Comparison of ENCODE assay signal across 22 mouse cellular contexts in the genomic region with DNA sequence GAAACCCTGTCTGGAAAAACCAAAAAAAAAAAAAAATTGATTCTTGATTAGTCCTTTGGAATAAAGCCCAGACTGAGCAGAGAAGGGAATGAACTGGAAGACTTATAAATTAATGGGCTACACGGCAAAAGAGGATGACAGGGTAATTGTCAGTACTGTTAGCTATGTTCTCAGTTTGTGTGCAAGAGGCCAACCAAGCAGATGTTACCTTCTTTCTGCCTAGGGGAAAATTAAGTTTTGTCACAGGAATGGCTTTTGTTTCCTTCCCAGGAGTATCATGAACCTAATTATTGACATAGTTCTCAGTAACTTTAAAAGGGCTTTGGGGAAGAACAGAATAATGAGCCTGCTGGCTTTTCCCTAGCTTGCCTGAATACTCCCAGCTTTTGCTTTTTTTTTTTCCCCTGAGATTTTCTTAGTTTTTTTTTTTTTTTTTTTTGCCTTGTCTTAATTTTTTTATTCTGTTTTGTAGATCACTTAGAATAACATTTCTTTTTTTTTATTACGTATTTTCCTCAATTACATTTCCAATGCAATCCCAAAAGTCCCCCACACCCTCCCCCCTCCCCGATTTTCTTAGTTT. TPM values are rescaled to one million over a fixed set of nuclear protein-coding genes. Genes with fewer than 3 reads are reported as not detected.
A peak's percentile ranks its signal among the peaks of the same experiment; 100 is the strongest.
DNase-seq lines count a peak whose midpoint lies in the region; ATAC-seq and TF ChIP-seq lines count a peak whose summit lies in the region.
"Had no signal": no experiment of that assay in that cellular context is flagged by ENCODE, and none has a peak within 500 bp of the region (broad histone marks: within the 10 kb centered on the region; RNA-seq: fewer than 3 reads in every experiment).

No protein-coding gene starts in this region.

- H3K4me1 ChIP-seq in heart, adult 2 months (ENCODE audit: control insufficient read depth, insufficient read depth, low read length) = peaks cover 7% of the 10 kb centered on the region
- 0 out of 2 replicates have a peak, but pooled peaks cover 6% of the 10 kb centered on the region for H3K4me1 ChIP-seq in lung, embryonic 14.5 days (ENCODE audit: insufficient read depth)

- peak overlapping the region; percentile 49 for H3K27ac ChIP-seq in heart, adult 2 months
- H3K27ac ChIP-seq in lung, embryonic 14.5 days (ENCODE audit: low read depth) = no peak overlapping the region
- H3K27ac ChIP-seq: embryonic facial prominence, embryonic 12.5 days; forebrain, embryonic 12.5 days; heart, embryonic 13.5 days; hindbrain, embryonic 12.5 days had no signal

- no peak for TF ChIP-seq POLR2A in heart, adult 2 months (IDR thresholded peaks at IDR 0.05; ENCODE audit: insufficient read depth, low read depth, low read length)
- TF ChIP-seq POLR2A in brain, embryonic 14.5 days (IDR thresholded peaks at IDR 0.05; ENCODE audit: borderline replicate concordance, extremely low read depth, insufficient read depth, insufficient read length, poor library complexity, severe bottlenecking) = no peak

- H3K79me2 ChIP-seq in heart, adult 2 months (replicated peaks; ENCODE audit: control insufficient read depth, insufficient read depth, low read length) = peaks cover 7% of the 10 kb centered on the region

- WGBS in heart, adult 2 months = 45% methylated on average over 3 of the region's 3 CpGs
- 67% methylated on average over 3 of the region's 3 CpGs for WGBS in lung, embryonic 14.5 days

- no peak overlapping the region for H3K9ac ChIP-seq in heart, adult 2 months (ENCODE audit: low read depth, low read length)
- H3K9ac ChIP-seq in lung, embryonic 14.5 days = no peak overlapping the region
- H3K9ac ChIP-seq: embryonic facial prominence, embryonic 12.5 days; forebrain, embryonic 12.5 days; heart, embryonic 13.5 days; hindbrain, embryonic 12.5 days had no signal

- H3K4me3 ChIP-seq in heart, adult 2 months = no peak overlapping the region
- H3K4me3 ChIP-seq in lung, embryonic 14.5 days (ENCODE audit: low read depth, low read length) = no peak overlapping the region
- H3K4me3 ChIP-seq: embryonic facial prominence, embryonic 12.5 days; forebrain, embryonic 12.5 days; heart, embryonic 13.5 days; hindbrain, embryonic 12.5 days had no signal

- no peaks in the 10 kb centered on the region for H3K9me3 ChIP-seq in lung, embryonic 14.5 days (ENCODE audit: low read depth, low read length)
- H3K9me3 ChIP-seq: embryonic facial prominence, embryonic 12.5 days; forebrain, embryonic 12.5 days; G1E; heart, embryonic 13.5 days; hindbrain, embryonic 12.5 days had no signal

- H3K36me3 ChIP-seq in heart, adult 2 months (ENCODE audit: control insufficient read depth, insufficient read depth, low read length) = peaks cover 28% of the 10 kb centered on the region
- no peaks in the 10 kb centered on the region for H3K36me3 ChIP-seq in lung, embryonic 14.5 days (ENCODE audit: insufficient read depth)
- H3K36me3 ChIP-seq: embryonic facial prominence, embryonic 12.5 days; forebrain, embryonic 12.5 days; hindbrain, embryonic 12.5 days had no signal

- H3K27me3 ChIP-seq in heart, adult 2 months (ENCODE audit: control insufficient read depth, insufficient read depth, low read length) = no peaks in the 10 kb centered on the region
- no peaks in the 10 kb centered on the region for H3K27me3 ChIP-seq in lung, embryonic 14.5 days (ENCODE audit: insufficient read depth, low read length)
- H3K27me3 ChIP-seq: embryonic facial prominence, embryonic 12.5 days; forebrain, embryonic 12.5 days; heart, embryonic 13.5 days; hindbrain, embryonic 12.5 days had no signal

- no peak for TF ChIP-seq EP300 in heart, adult 2 months (IDR thresholded peaks at IDR 0.05; ENCODE audit: insufficient read depth, low read depth, low read length)

- DNase-seq in heart, adult 2 months = no peak
- no peak for DNase-seq in heart, adult 18-20 months
- DNase-seq in lung, embryonic 14.5 days = peak; percentile 17
- no peak for DNase-seq in lung, postnatal 25 days (ENCODE audit: low spot score)
- DNase-seq in Muller cell, postnatal 12 days (ENCODE audit: inconsistent ontology term) = peak; percentile 57
- peak; percentile 48 for DNase-seq in brain, embryonic 14.5 days (ENCODE audit: low read depth)
- DNase-seq in T-cell, adult 2 months (ENCODE audit: low spot score) = no peak
- DNase-seq in spleen, postnatal 4 days (ENCODE audit: low spot score in 2 of 2) = no peak
- DNase-seq: adrenal gland, postnatal 10 days; cerebellum, adult 18-20 months; cerebellum, adult 9-11 months; cerebellum, postnatal 36 days; gastrocnemius, postnatal 14 days; heart, postnatal 36 days had no signal

- ATAC-seq in lung, embryonic 14.5 days (ENCODE audit: insufficient read depth) = no peak
- ATAC-seq: hindbrain, embryonic 16.5 days; inflammation-experienced regulatory T-cells, adult 6 months; intestine, postnatal 0 days had no signal

- no peak for TF ChIP-seq CTCF in heart, adult 2 months (IDR thresholded peaks at IDR 0.05)
- TF ChIP-seq CTCF in lung, embryonic 14.5 days (IDR thresholded peaks at IDR 0.05; ENCODE audit: low read depth) = no peak
- no peak for TF ChIP-seq CTCF in brain, embryonic 14.5 days (IDR thresholded peaks at IDR 0.05; ENCODE audit: borderline replicate concordance, extremely low read depth, insufficient read depth, insufficient read length)

- H3K4me2 ChIP-seq in lung, embryonic 14.5 days = no peak overlapping the region
- H3K4me2 ChIP-seq: embryonic facial prominence, embryonic 12.5 days; forebrain, embryonic 12.5 days; heart, embryonic 13.5 days; hindbrain, embryonic 12.5 days had no signal

- intact Hi-C loops in heart, adult 2 months (cut with DNase I) = no loop called here

RNA-seq across cellular contexts. Expression of a gene that starts 4.7 kb away (rescaled TPM):
- total RNA-seq in heart, adult 2 months (2021) = 10 to 100 TPM; 72.4 to 84.9 TPM
- polyA plus RNA-seq in heart, adult 2 months (2012; rRNA removed) = 38.3 and 51.6 TPM in 2 replicates
- total RNA-seq in heart, adult 18-20 months (2021) = 10 to 100 TPM; 76.9 to 95.9 TPM
- polyA plus RNA-seq in lung, embryonic 14.5 days (2014; fragmentation: Nextera tagmentation; extraction: Ambion mirVana) = 104 and 109 TPM in 2 replicates
- polyA plus RNA-seq in brain, embryonic 14.5 days (2012; rRNA removed) = 52.2 and 59.0 TPM in 2 replicates

RNA-seq across cellular contexts. Expression of a gene that starts 11.7 kb away (rescaled TPM):
- total RNA-seq in heart, adult 2 months (2021) = 1 to 10 TPM; 2.2 to 2.7 TPM
- polyA plus RNA-seq in heart, adult 2 months (2012; rRNA removed) = 3.9 and 4.0 TPM in 2 replicates
- 1 to 10 TPM; 2.0 to 3.0 TPM for total RNA-seq in heart, adult 18-20 months (2021)
- 93.7 and 102 TPM in 2 replicates for polyA plus RNA-seq in lung, embryonic 14.5 days (2014; fragmentation: Nextera tagmentation; extraction: Ambion mirVana)
- 70.6 and 105 TPM in 2 replicates for polyA plus RNA-seq in brain, embryonic 14.5 days (2012; rRNA removed)

RNA-seq across cellular contexts. Expression of a gene that starts 51.3 kb away (rescaled TPM):
- 10 to 100 TPM; 14.6 to 15.9 TPM for total RNA-seq in heart, adult 2 months (2021)
- polyA plus RNA-seq in heart, adult 2 months (2012; rRNA removed) = 20.8 and 22.8 TPM in 2 replicates
- total RNA-seq in heart, adult 18-20 months (2021) = 10 to 100 TPM; 12.7 to 14.2 TPM
- polyA plus RNA-seq in lung, embryonic 14.5 days (2014; fragmentation: Nextera tagmentation; extraction: Ambion mirVana) = 13.1 and 15.1 TPM in 2 replicates
- polyA plus RNA-seq in brain, embryonic 14.5 days (2012; rRNA removed) = 64.0 and 68.8 TPM in 2 replicates

RNA-seq across cellular contexts. Expression of a gene that starts 59.2 kb away (rescaled TPM):
- 10 to 100 TPM; 58.4 to 65.6 TPM for total RNA-seq in heart, adult 2 months (2021)
- polyA plus RNA-seq in heart, adult 2 months (2012; rRNA removed) = 94.3 and 100 TPM in 2 replicates
- 10 to 100 TPM; 60.1 to 68.1 TPM for total RNA-seq in heart, adult 18-20 months (2021)
- polyA plus RNA-seq in lung, embryonic 14.5 days (2014; fragmentation: Nextera tagmentation; extraction: Ambion mirVana) = 85.7 and 89.9 TPM in 2 replicates
- 91.1 and 116 TPM in 2 replicates for polyA plus RNA-seq in brain, embryonic 14.5 days (2012; rRNA removed)

Comparison
In these comparisons a context has a peak if more than half of its experiments do, and no peak if none do; other contexts are left out.
1. DNase-seq: peak in lung, embryonic 14.5 days (single experiment), Muller cell, postnatal 12 days (single experiment) and brain, embryonic 14.5 days (single experiment); none in heart, adult 2 months (0 of 2), heart, adult 18-20 months (0 of 2), lung, postnatal 25 days (single experiment), T-cell, adult 2 months (single experiment) and spleen, postnatal 4 days (0 of 2).
2. RNA of a gene that starts 11.7 kb away (polyA plus RNA-seq): 93.7 to 102 TPM in lung, embryonic 14.5 days and 70.6 to 105 TPM in brain, embryonic 14.5 days; 3.9 to 4.0 TPM in heart, adult 2 months; every median in the first group is over 10 times any median in the second.